ENCODE assay signal across 8 mouse cellular contexts in the genomic region with DNA sequence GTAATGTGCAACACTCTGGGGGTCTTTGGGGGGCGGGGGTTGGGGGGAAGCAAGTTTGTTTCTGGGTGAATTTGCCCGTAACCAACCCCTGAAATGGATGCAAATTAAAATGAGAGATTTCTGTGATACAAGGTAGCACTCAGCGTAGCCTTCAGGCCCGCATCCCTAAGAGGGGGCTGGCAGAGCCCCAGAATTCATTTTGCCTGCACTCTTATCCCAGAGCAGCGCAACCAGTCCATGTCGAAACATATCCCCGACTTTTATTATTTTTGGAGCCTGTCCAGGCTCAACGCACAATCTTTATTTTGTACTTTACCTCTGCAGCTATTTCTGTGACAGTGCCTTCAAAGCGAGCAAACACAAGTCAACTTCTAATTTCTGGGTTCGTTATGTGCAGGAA.
A peak's percentile ranks its signal among the peaks of the same experiment; 100 is the strongest.
DNase-seq lines count a peak whose midpoint lies in the region; ATAC-seq lines count a peak whose summit lies in the region.

No protein-coding gene starts in this region.

- no peak overlapping the region for H3K9ac ChIP-seq in neural tube, embryonic 12.5 days

- 70% methylated on average over 10 of the region's 10 CpGs for WGBS in neural tube, embryonic 12.5 days
- 77% methylated on average over 10 of the region's 10 CpGs for WGBS in limb, embryonic 10.5 days

- H3K4me2 ChIP-seq in neural tube, embryonic 12.5 days (replicated peaks) = peak overlapping the region; percentile 52

- no peak for ATAC-seq in neural tube, embryonic 12.5 days (ENCODE audit: low FRiP score, low read depth)

- DNase-seq in cerebellum, postnatal 10 days = peak; percentile 42 to 50
- DNase-seq in cerebellum, adult 8-10 months = no peak
- DNase-seq in neural tube, embryonic 10.5 days (ENCODE audit: extremely low spot score, low spot score) = no peak
- no peak for DNase-seq in limb, embryonic 10.5 days (ENCODE audit: low spot score)
- peak; percentile 64 for DNase-seq in testis, postnatal 10 days (ENCODE audit: low spot score)
- DNase-seq in spleen, adult 18-20 months = no peak
- no peak for DNase-seq in ovary, postnatal 36 days (ENCODE audit: low spot score)

- H3K27ac ChIP-seq in neural tube, embryonic 12.5 days = no peak overlapping the region
- H3K27ac ChIP-seq in limb, embryonic 10.5 days = no peak overlapping the region

- no peaks in the 10 kb centered on the region for H3K9me3 ChIP-seq in neural tube, embryonic 12.5 days
- no peaks in the 10 kb centered on the region for H3K9me3 ChIP-seq in limb, embryonic 10.5 days (replicated peaks)

- H3K4me3 ChIP-seq in neural tube, embryonic 12.5 days = no peak overlapping the region
- H3K4me3 ChIP-seq in limb, embryonic 10.5 days = peak overlapping the region; percentile 40; the same call in 1 of the 2 replicates

- peaks cover 7% of the 10 kb centered on the region for H3K4me1 ChIP-seq in neural tube, embryonic 12.5 days
- peaks cover 19% of the 10 kb centered on the region for H3K4me1 ChIP-seq in limb, embryonic 10.5 days

- H3K27me3 ChIP-seq in neural tube, embryonic 12.5 days (replicated peaks) = no peaks in the 10 kb centered on the region
- H3K27me3 ChIP-seq in limb, embryonic 10.5 days (ENCODE audit: low read depth, poor library complexity, severe bottlenecking) = no peaks in the 10 kb centered on the region

- no peaks in the 10 kb centered on the region for H3K36me3 ChIP-seq in neural tube, embryonic 12.5 days
- no peaks in the 10 kb centered on the region for H3K36me3 ChIP-seq in limb, embryonic 10.5 days

Comparison
In these comparisons a context has a peak if more than half of its experiments do, and no peak if none do; other contexts are left out.
1. DNase-seq: peak in cerebellum, postnatal 10 days (2 of 2) and testis, postnatal 10 days (single experiment); none in cerebellum, adult 8-10 months (single experiment), neural tube, embryonic 10.5 days (single experiment), limb, embryonic 10.5 days (single experiment), spleen, adult 18-20 months (0 of 2) and ovary, postnatal 36 days (single experiment).